Mouse (Mus musculus): Measurements from ENCODE around the gene Nek6. TPM values are rescaled to one million over a fixed set of nuclear protein-coding genes. Genes with fewer than 3 reads are reported as not detected.

Gene Nek6
- 27.8 and 43.2 TPM in 2 replicates for polyA plus RNA-seq (2012; rRNA removed; ENCODE audit: low replicate concordance)

GRCm38 (mm10) chr2:38511487-38512307 is at the start of gene Nek6:
Gene Nek6, plus strand, starts transcription at chr2:38511643.

GRCm38 (mm10) chr2:38643625-38644427 is 132.4 kb downstream of the Nek6 start, which contains the start of gene Psmb7:
Gene Psmb7, minus strand, starts transcription at chr2:38644087.

Other genes with a start within 250 kb of the Nek6 start
- 19.8 and 28.0 TPM in 2 replicates for gene Dennd1a, start 224.3 kb upstream of the Nek6 start, polyA plus RNA-seq (2012; rRNA removed; ENCODE audit: low replicate concordance)
- 1.5 and 2.9 TPM in 2 replicates for gene Lhx2, start 172.4 kb upstream of the Nek6 start, polyA plus RNA-seq (2012; rRNA removed; ENCODE audit: low replicate concordance)
- 42.3 and 135 TPM in 2 replicates for gene Psmb7, start 132.4 kb downstream of the Nek6 start, polyA plus RNA-seq (2012; rRNA removed; ENCODE audit: low replicate concordance)
- gene Nr5a1, start 202.9 kb downstream of the Nek6 start, polyA plus RNA-seq (2012; rRNA removed; ENCODE audit: low replicate concordance) = 0.03 TPM in 1 of 2 replicates, not detected in the other